Mouse (Mus musculus) splenic B cell, adult 2 months (primary cell): ENCODE results near the gene Tmem208.

Experiments used
- DNase-seq: peaks from one replicate; pipeline ENCODE4 v3.0.0-alpha.2; 2011; ENCODE audit warnings: low read depth, low spot score
- H3K27me3 ChIP-seq: 2 replicates; pipeline ENCODE4 v1.6.1; 2012; ENCODE audit warnings: mild to moderate bottlenecking, low read length, moderate library complexity, mixed read lengths; ENCODE audit not compliant: control insufficient read depth, poor library complexity, insufficient read depth, severe bottlenecking
- H3K36me3 ChIP-seq: 2 replicates; pipeline ENCODE4 v1.6.1; 2012; ENCODE audit warnings: mild to moderate bottlenecking, low read length, moderate library complexity, mixed read lengths; ENCODE audit not compliant: control insufficient read depth, poor library complexity, insufficient read depth, severe bottlenecking

The Tmem208 gene

GRCm38 (mm10) chr8:105374513-105374966, 48.4 kb downstream of the Tmem208 start:
- Histone ChIP-seq H3K27me3 (no peaks in the 10 kb centered on the region), H3K36me3 (no peaks in the 10 kb centered on the region)
- DNase-seq, result peak; percentile 38

- H3K27me3 ChIP-seq, result no peaks in the 10 kb centered on the region
- no peak for DNase-seq
- no peaks in the 10 kb centered on the region for H3K36me3 ChIP-seq
These were observed 52.5 kb downstream of the Tmem208 start for GRCm38 (mm10) chr8:105378673-105379072.

- Histone ChIP-seq H3K27me3 (no peaks in the 10 kb centered on the region), H3K36me3 (no peaks in the 10 kb centered on the region)
- DNase-seq, result no peak
These were observed 54.2 kb downstream of the Tmem208 start for GRCm38 (mm10) chr8:105380308-105380707.

- Histone ChIP-seq H3K36me3 (no peaks in the 10 kb centered on the region), H3K27me3 (no peaks in the 10 kb centered on the region)
- DNase-seq, result peak; percentile 13
These were observed 57.9 kb downstream of the Tmem208 start for GRCm38 (mm10) chr8:105384070-105384469.
